Mouse (Mus musculus) heart, embryonic 14.5 days (tissue): Measurements from ENCODE around the gene Avil. TPM values are rescaled to one million over a fixed set of nuclear protein-coding genes. Genes with fewer than 3 reads are reported as not detected.

Experiments used
- ATAC-seq: fragments of 200-750 bp; cut with Nextera tagmentation; 2 replicates; pipeline ENCODE4 v1.8.0; 2017; ENCODE audit warnings: low read depth, moderate TSS enrichment; ENCODE audit not compliant: insufficient number of reproducible peaks, insufficient read depth, low FRiP score
- H3K27ac ChIP-seq, 2 experiments: fragments of 200-500 bp in 1 of 2; fragments of 300-500 bp in 1 of 2; sonication (generic) in 1 of 2; replicated peaks in 1 of 2; 2 replicates each; pipeline ENCODE4 v1.5.1; 2012 to 2014; ENCODE audit warnings: low read depth in 2 of 2, low read length in 2 of 2, control low read depth in 1 of 2, mild to moderate bottlenecking in 1 of 2, mixed read lengths in 1 of 2; ENCODE audit not compliant: control insufficient read depth in 1 of 2, insufficient read depth in 1 of 2
- H3K27me3 ChIP-seq: fragments of 300-500 bp; sonication (generic); 2 replicates; pipeline ENCODE4 v1.6.1; 2014; ENCODE audit warnings: mild to moderate bottlenecking, low read length, control low read depth; ENCODE audit not compliant: control insufficient read depth, insufficient read depth
- H3K36me3 ChIP-seq: fragments of 300-500 bp; sonication (generic); 2 replicates; pipeline ENCODE4 v1.6.1; 2014; ENCODE audit warnings: mild to moderate bottlenecking, control low read depth, low read length, mixed read lengths; ENCODE audit not compliant: control insufficient read depth, insufficient read depth
- H3K4me1 ChIP-seq, 2 experiments: fragments of 200-500 bp in 1 of 2; fragments of 300-500 bp in 1 of 2; sonication (generic) in 1 of 2; 2 replicates each; pipeline ENCODE4 v1.6.1; 2012 to 2014; ENCODE audit warnings: low read length in 2 of 2, control low read depth in 1 of 2, mixed read lengths in 1 of 2; ENCODE audit not compliant: control insufficient read depth in 2 of 2, insufficient read depth in 2 of 2
- H3K4me2 ChIP-seq: fragments of 300-500 bp; sonication (generic); 2 replicates; pipeline ENCODE4 v1.6.1; 2014; ENCODE audit warnings: mild to moderate bottlenecking, low read length
- H3K4me3 ChIP-seq, 2 experiments: fragments of 200-500 bp in 1 of 2; fragments of 300-500 bp in 1 of 2; sonication (generic) in 1 of 2; 2 replicates each; pipeline ENCODE4 v1.5.1; 2012 to 2014; ENCODE audit warnings: low read length in 2 of 2, mild to moderate bottlenecking in 2 of 2, control low read depth in 1 of 2, low read depth in 1 of 2, moderate library complexity in 1 of 2; ENCODE audit not compliant: control insufficient read depth in 1 of 2, insufficient read depth in 1 of 2
- H3K9ac ChIP-seq: fragments of 300-500 bp; sonication (generic); 2 replicates; pipeline ENCODE4 v1.6.1; 2014; ENCODE audit warnings: mild to moderate bottlenecking, low read length
- H3K9me3 ChIP-seq: fragments of 300-500 bp; sonication (generic); 2 replicates; pipeline ENCODE4 v1.6.1; 2016; ENCODE audit warnings: low read length, control low read depth; ENCODE audit not compliant: control insufficient read depth
- WGBS: fragments of 180-500 bp; shearing (Covaris S2); extraction: QIAGEN DNeasy Blood & Tissue Kit; methylation state at CpG from one replicate; pipeline ENCODE4 v1.1.7; 2014; 5-methylcytosine and 5-hydroxymethylcytosine counted together
- polyA plus RNA-seq: library from polyadenylated mRNA; unstranded; fragments of >200 nt; fragmentation: Nextera tagmentation; extraction: Ambion mirVana; gene quantifications from 2 replicates; pipeline ENCODE4 v1.2.1, GENCODE M21; 2014

Gene Avil
- polyA plus RNA-seq, 1 experiment from 2014 or later, result 0.39 TPM

DNA sequence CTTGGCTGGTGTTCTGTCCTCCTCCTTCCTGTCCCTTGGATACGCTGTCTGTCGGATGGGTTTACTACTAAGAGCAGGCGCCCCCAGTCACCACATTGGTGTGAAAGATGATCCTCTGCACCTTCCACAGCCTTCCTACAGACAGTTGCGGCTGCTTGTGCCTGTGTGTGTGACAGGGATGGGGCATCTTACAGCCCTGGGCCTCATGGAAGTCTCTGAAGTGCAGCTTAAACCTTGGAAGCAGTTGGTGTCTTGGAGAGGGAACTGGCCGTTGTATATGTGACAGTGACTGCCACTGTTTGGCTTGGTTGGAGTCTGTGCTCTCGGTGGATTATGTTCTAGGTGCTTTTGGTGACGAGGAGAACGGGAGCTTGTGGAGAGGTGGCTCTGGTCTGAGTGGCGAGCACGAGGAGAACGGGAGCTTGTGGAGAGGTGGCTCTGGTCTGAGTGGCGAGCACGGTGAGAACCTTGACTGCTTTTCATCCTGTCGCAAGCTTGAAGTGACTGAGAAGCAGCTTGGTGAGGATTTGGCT, 17.2 kb upstream of the Avil start:
- H3K4me1 ChIP-seq, result peaks cover 68 to 76% of the 10 kb centered on the region in 2 experiments

DNA sequence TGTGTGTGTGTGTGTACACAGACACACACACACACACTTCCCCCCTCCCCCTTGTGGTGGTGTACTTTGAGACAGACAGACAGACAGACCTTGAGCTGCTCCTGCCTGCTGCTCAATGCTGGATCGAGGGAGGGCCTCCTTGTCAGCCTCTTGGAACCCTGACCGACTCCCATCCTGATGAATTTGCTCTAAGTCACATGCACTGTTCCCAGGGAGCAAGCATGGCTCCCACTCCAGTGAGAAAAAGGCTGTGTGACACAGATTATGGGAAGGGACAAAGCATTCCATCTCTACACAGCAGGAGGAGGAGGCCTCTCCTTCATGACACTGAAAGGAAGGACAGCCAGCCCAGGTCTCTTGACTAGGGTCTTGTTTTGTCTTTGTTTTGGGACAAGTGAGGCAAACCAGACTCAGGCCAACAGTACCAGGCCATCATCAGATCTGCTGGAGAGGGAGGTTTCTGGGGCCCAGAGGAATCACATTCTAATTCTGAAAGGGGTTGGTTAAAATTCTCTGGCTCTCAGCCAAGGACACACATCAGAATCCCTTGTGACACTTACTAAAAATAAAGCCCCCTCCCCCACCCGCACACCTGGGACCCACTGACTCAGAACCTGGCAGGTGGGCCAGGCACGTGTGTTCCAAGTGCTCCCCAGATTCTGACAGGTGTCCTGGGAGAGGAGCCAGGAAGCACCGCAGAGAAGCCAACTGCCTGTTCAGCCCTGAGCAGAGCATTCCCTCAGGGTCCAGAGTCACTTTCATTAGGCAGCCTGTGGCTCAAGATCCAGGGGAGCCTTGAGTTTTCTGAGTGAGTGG, 16.1 kb upstream of the Avil start:
- peak overlapping the region; percentile 99 for H3K9ac ChIP-seq
- H3K36me3 ChIP-seq, result no peaks in the 10 kb centered on the region
- WGBS, result 6% methylated on average over 5 of the region's 5 CpGs
- peak overlapping the region in 1 of 2 experiments; percentile 95; a peak in 1 of 4 replicates for H3K4me3 ChIP-seq
- ATAC-seq, result no peak
- H3K4me1 ChIP-seq, result peaks cover 78 to 88% of the 10 kb centered on the region in 2 experiments
- no peaks in the 10 kb centered on the region for H3K27me3 ChIP-seq
- peak overlapping the region; percentile 82 for H3K4me2 ChIP-seq
- no peaks in the 10 kb centered on the region for H3K9me3 ChIP-seq
- peak overlapping the region; percentile 81 to 84 for H3K27ac ChIP-seq

More for the DNA sequence above, 17.2 kb upstream of the Avil start:
- no peak for ATAC-seq
- no peaks in the 10 kb centered on the region for H3K9me3 ChIP-seq
- H3K27me3 ChIP-seq, result no peaks in the 10 kb centered on the region
- H3K9ac ChIP-seq, result peak overlapping the region; percentile 99
- no peaks in the 10 kb centered on the region for H3K36me3 ChIP-seq
- H3K4me3 ChIP-seq, result peak overlapping the region; percentile 8 to 95
- H3K27ac ChIP-seq, result peak overlapping the region; percentile 81 to 84
- H3K4me2 ChIP-seq, result peak overlapping the region; percentile 82
- WGBS, result 21% methylated on average over 14 of the region's 14 CpGs

DNA sequence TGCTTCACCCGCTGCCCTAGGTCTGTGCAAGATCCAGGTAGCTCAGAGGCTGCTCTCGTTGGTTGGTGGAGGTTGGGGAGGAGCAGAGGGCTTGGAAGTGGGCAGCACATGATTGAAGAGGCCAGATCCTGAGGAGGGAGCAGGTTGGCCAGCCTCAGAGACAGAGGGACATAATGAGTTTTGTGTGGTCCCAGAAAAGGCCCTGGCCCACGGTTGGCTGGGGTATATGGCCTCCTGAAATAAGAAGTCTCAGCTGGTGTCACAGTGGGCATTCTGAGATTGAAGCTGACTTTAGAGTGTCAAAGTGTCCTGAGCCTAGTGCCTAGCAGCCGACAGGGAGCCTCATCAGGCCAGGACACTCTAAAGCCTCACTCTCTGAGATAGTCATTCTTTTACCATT, 15.4 kb upstream of the Avil start:
- Histone ChIP-seq H3K36me3 (no peaks in the 10 kb centered on the region), H3K4me2 (peak overlapping the region; percentile 82), H3K9me3 (no peaks in the 10 kb centered on the region), H3K9ac (peak overlapping the region; percentile 99), H3K4me1 (peaks cover 80 to 93% of the 10 kb centered on the region in 2 experiments), H3K4me3 (no peak overlapping the region), H3K27me3 (no peaks in the 10 kb centered on the region), H3K27ac (peak overlapping the region; percentile 32 to 84; a peak in 3 of 4 replicates)
- no peak for ATAC-seq
- WGBS, result 70% methylated on average over 4 of the region's 4 CpGs

DNA sequence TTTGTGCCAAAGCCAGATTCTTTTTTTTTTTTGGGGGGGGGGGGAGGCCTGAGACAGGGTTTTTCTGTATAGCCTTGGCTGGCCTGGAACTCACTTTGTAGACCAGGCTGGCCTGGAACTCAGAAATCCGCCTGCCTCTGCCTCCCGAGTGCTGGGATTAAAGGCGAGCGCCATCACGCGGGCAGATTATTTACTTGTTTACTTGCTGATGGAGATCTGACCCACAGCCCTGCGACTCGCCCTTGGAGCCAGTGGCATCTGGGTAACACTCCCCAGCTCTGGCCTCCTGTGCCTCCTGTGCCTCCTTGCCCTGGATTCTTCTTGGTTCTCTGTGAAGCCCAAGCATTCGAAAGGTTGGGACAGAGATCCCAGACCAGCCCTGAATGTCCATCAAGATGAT, 14.9 kb upstream of the Avil start:
- Histone ChIP-seq H3K27ac (peak overlapping the region; percentile 80 to 84), H3K27me3 (no peaks in the 10 kb centered on the region), H3K36me3 (0 out of 2 replicates have a peak, but pooled peaks cover 2% of the 10 kb centered on the region), H3K9ac (no peak overlapping the region; the same call in 1 of the 2 replicates), H3K4me2 (no peak overlapping the region; the same call in 1 of the 2 replicates), H3K4me3 (no peak overlapping the region), H3K9me3 (no peaks in the 10 kb centered on the region), H3K4me1 (peaks cover 83 to 98% of the 10 kb centered on the region in 2 experiments)
- ATAC-seq, result no peak
- 81% methylated on average over 9 of the region's 9 CpGs for WGBS

DNA sequence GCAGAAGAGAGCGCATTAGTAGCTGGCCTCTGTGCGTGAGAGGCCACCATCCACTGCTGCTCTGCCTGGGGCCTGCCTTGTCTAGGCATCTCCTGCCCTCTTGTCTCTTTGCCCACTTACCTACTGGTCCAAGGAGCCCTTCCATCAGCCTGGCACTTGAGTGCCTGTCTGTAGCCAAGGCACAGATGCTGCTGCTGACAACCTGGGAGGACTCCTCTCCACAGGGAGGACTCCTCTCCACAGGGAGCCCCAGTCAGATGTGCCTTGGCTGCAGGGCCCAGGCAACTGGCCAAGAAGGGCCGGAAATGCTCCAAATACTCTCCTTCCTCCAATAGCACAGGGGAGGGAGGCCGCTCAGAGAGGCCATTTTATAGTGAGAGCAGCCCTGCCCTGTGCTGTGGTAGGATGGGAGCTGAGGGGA, 14.0 kb upstream of the Avil start:
- WGBS, result 18% methylated on average over 4 of the region's 4 CpGs
- Histone ChIP-seq H3K36me3 (peaks cover 10% of the 10 kb centered on the region), H3K27me3 (no peaks in the 10 kb centered on the region), H3K9me3 (no peaks in the 10 kb centered on the region), H3K4me2 (peak overlapping the region; percentile 53), H3K4me3 (peak overlapping the region in 1 of 2 experiments; percentile 7; a peak in 1 of 4 replicates), H3K9ac (peak overlapping the region; percentile 61; the same call in 1 of the 2 replicates), H3K4me1 (peaks cover 80 to 98% of the 10 kb centered on the region in 2 experiments), H3K27ac (peak overlapping the region; percentile 80 to 84)
- ATAC-seq, result peak; percentile 70

DNA sequence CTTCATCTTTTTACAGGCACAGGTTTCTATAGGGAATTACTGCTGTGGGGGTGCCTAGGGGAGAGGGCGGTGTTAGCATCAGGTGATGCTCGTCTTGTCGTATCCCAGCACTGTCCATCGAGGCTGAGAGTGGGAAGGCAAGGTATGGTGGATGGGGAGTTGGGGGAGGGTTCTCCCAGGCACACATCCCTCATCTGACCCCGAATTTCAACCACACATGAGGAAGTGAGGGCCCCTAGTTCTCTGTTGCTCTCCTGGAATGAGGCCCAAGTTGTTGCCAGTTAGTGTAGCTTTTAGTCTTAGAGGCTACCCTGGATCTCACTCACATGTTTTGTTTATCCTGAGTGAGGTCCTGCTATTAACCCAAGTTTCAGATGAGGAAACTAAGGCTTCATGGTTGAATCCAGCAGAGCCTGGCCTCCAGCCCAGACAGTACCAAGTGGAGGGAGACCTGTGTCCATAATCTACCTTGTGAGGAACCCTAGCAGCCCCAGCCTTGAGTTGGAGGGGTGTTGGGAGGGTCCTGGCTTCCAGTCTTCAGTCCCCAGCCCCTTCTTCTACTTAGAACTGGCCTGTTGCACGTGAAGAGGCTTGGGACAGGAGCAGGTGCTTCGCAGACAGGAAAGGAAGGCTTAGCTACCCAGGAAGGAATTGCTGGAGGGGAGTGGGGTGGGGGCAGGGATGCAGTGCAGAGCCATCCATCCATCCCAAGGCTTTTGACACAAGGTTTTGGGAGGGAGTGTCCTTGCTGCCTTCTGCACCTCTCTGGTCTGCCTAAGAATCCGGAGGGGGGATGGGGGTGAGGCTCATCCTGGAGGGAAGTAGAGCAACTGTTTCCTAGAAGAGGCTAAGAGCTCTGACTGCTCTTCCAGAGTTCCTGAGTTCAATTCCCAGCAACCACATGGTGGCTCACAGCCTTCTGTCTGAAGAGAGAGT, 13.1 kb upstream of the Avil start:
- H3K27ac ChIP-seq, result peak overlapping the region; percentile 80 to 84
- H3K9me3 ChIP-seq, result no peaks in the 10 kb centered on the region
- ATAC-seq, result no peak
- 40% methylated on average over 8 of the region's 8 CpGs for WGBS
- H3K9ac ChIP-seq, result peak overlapping the region; percentile 61
- H3K4me1 ChIP-seq, result peaks cover 71 to 89% of the 10 kb centered on the region in 2 experiments
- peak overlapping the region; percentile 53 for H3K4me2 ChIP-seq
- no peaks in the 10 kb centered on the region for H3K27me3 ChIP-seq
- peak overlapping the region in 1 of 2 experiments; percentile 7; a peak in 1 of 4 replicates for H3K4me3 ChIP-seq
- peaks cover 19% of the 10 kb centered on the region for H3K36me3 ChIP-seq
